Mouse (Mus musculus) forebrain, embryonic 16.5 days (tissue): ENCODE data around the gene Eipr1. TPM values are rescaled to one million over a fixed set of nuclear protein-coding genes. Genes with fewer than 3 reads are reported as not detected.

Experiments
- ATAC-seq: fragments of 200-750 bp; cut with Nextera tagmentation; 2 replicates; pipeline ENCODE4 v1.8.0; 2017; ENCODE audit warnings: mild to moderate bottlenecking, moderate library complexity
- H3K27ac ChIP-seq: fragments of 300-500 bp; sonication (generic); 2 replicates; pipeline ENCODE4 v1.5.1; 2014; ENCODE audit warnings: low read length, control low read depth
- H3K27me3 ChIP-seq: fragments of 300-500 bp; sonication (generic); replicated peaks from 2 replicates; pipeline ENCODE4 v1.6.1; 2014; ENCODE audit warnings: low read length; ENCODE audit not compliant: control insufficient read depth, insufficient read depth
- H3K36me3 ChIP-seq: fragments of 300-500 bp; sonication (generic); 2 replicates; pipeline ENCODE4 v1.6.1; 2014; ENCODE audit not compliant: control insufficient read depth, insufficient read depth
- H3K4me1 ChIP-seq: fragments of 300-500 bp; sonication (generic); replicated peaks from 2 replicates; pipeline ENCODE4 v1.6.1; 2014; ENCODE audit warnings: low read length; ENCODE audit not compliant: control insufficient read depth, insufficient read depth
- H3K4me2 ChIP-seq: fragments of 300-500 bp; sonication (generic); 2 replicates; pipeline ENCODE4 v1.6.1; 2014; ENCODE audit warnings: mild to moderate bottlenecking, low read length, control low read depth
- H3K4me3 ChIP-seq: fragments of 300-500 bp; sonication (generic); replicated peaks from 2 replicates; pipeline ENCODE4 v1.5.1; 2014; ENCODE audit warnings: mild to moderate bottlenecking, low read length, control low read depth
- H3K9ac ChIP-seq: fragments of 300-500 bp; sonication (generic); replicated peaks from 2 replicates; pipeline ENCODE4 v1.6.1; 2014; ENCODE audit warnings: low read depth, low read length, control low read depth
- H3K9me3 ChIP-seq: fragments of 300-500 bp; sonication (generic); 2 replicates; pipeline ENCODE4 v1.6.1; 2016; ENCODE audit warnings: low read length; ENCODE audit not compliant: control insufficient read depth
- WGBS: fragments of 180-500 bp; shearing (Covaris S2); extraction: QIAGEN DNeasy Blood & Tissue Kit; methylation state at CpG from one replicate; pipeline ENCODE4 v1.1.7; 2014; 5-methylcytosine and 5-hydroxymethylcytosine counted together
- polyA plus RNA-seq: library from polyadenylated mRNA; unstranded; fragments of >200 nt; fragmentation: Nextera tagmentation; extraction: Ambion mirVana; gene quantifications from 2 replicates; pipeline ENCODE4 v1.2.1, GENCODE M21; 2015

Gene Eipr1
- polyA plus RNA-seq, 1 experiment from 2014 or later: 79.3 TPM

- Histone ChIP-seq H3K9me3 (no peaks in the 10 kb centered on the region), H3K4me2 (no peak overlapping the region), H3K36me3 (no peaks in the 10 kb centered on the region), H3K4me1 (no peaks in the 10 kb centered on the region), H3K4me3 (no peak overlapping the region), H3K27ac (no peak overlapping the region), H3K27me3 (no peaks in the 10 kb centered on the region), H3K9ac (no peak overlapping the region)
- 87% methylated on average over 3 of the region's 3 CpGs for WGBS
- no peak for ATAC-seq
Measured at GRCm38 (mm10) chr12:28830471-28830870, 78.9 kb downstream of the Eipr1 start.

GRCm38 (mm10) chr12:28831066-28831733 lies 79.6 kb downstream of the Eipr1 start:
- no peaks in the 10 kb centered on the region for H3K9me3 ChIP-seq
- H3K4me3 ChIP-seq: no peak overlapping the region
- H3K27ac ChIP-seq: no peak overlapping the region
- H3K9ac ChIP-seq: no peak overlapping the region
- H3K4me1 ChIP-seq: no peaks in the 10 kb centered on the region
- H3K4me2 ChIP-seq: no peak overlapping the region
- no peak for ATAC-seq
- H3K36me3 ChIP-seq: no peaks in the 10 kb centered on the region
- WGBS: 50% methylated on average over 7 of the region's 7 CpGs
- no peaks in the 10 kb centered on the region for H3K27me3 ChIP-seq

- Histone ChIP-seq H3K4me1 (no peaks in the 10 kb centered on the region), H3K36me3 (no peaks in the 10 kb centered on the region), H3K9ac (no peak overlapping the region), H3K4me2 (no peak overlapping the region), H3K9me3 (no peaks in the 10 kb centered on the region), H3K27ac (no peak overlapping the region), H3K27me3 (no peaks in the 10 kb centered on the region), H3K4me3 (no peak overlapping the region)
- WGBS: 88% methylated on average over 6 of the region's 6 CpGs
- ATAC-seq: no peak
Measured at GRCm38 (mm10) chr12:28834266-28834665, 82.7 kb downstream of the Eipr1 start.

- H3K4me3 ChIP-seq: no peak overlapping the region
- ATAC-seq: no peak
- no peak overlapping the region for H3K9ac ChIP-seq
- H3K4me2 ChIP-seq: no peak overlapping the region
- H3K9me3 ChIP-seq: no peaks in the 10 kb centered on the region
- no peaks in the 10 kb centered on the region for H3K4me1 ChIP-seq
- H3K27me3 ChIP-seq: no peaks in the 10 kb centered on the region
- H3K36me3 ChIP-seq: no peaks in the 10 kb centered on the region
- 91% methylated on average over 3 of the region's 3 CpGs for WGBS
- no peak overlapping the region for H3K27ac ChIP-seq
Measured at GRCm38 (mm10) chr12:28835683-28836082, 84.1 kb downstream of the Eipr1 start.

GRCm38 (mm10) chr12:28838268-28838667 lies 86.7 kb downstream of the Eipr1 start:
- no peak overlapping the region for H3K9ac ChIP-seq
- no peak overlapping the region for H3K27ac ChIP-seq
- no peaks in the 10 kb centered on the region for H3K27me3 ChIP-seq
- no peaks in the 10 kb centered on the region for H3K36me3 ChIP-seq
- H3K9me3 ChIP-seq: no peaks in the 10 kb centered on the region
- H3K4me1 ChIP-seq: no peaks in the 10 kb centered on the region
- WGBS: 83% methylated on average over 4 of the region's 4 CpGs
- no peak overlapping the region for H3K4me2 ChIP-seq
- no peak for ATAC-seq
- H3K4me3 ChIP-seq: no peak overlapping the region

GRCm38 (mm10) chr12:28838971-28839370 lies 87.4 kb downstream of the Eipr1 start:
- Histone ChIP-seq H3K27ac (no peak overlapping the region), H3K9me3 (no peaks in the 10 kb centered on the region), H3K4me2 (no peak overlapping the region), H3K27me3 (no peaks in the 10 kb centered on the region), H3K4me1 (no peaks in the 10 kb centered on the region), H3K36me3 (no peaks in the 10 kb centered on the region), H3K9ac (no peak overlapping the region), H3K4me3 (no peak overlapping the region)
- ATAC-seq: no peak
- WGBS: 75% methylated on average over 7 of the region's 7 CpGs

GRCm38 (mm10) chr12:28841179-28841698 lies 89.6 kb downstream of the Eipr1 start:
- ATAC-seq: no peak
- Histone ChIP-seq H3K36me3 (no peaks in the 10 kb centered on the region), H3K9me3 (no peaks in the 10 kb centered on the region), H3K9ac (no peak overlapping the region), H3K4me2 (no peak overlapping the region), H3K27ac (no peak overlapping the region), H3K4me3 (no peak overlapping the region), H3K27me3 (no peaks in the 10 kb centered on the region), H3K4me1 (no peaks in the 10 kb centered on the region)
- 79% methylated on average over 5 of the region's 5 CpGs for WGBS

GRCm38 (mm10) chr12:28845811-28846210 lies 94.2 kb downstream of the Eipr1 start:
- no peak overlapping the region for H3K4me2 ChIP-seq
- no peaks in the 10 kb centered on the region for H3K36me3 ChIP-seq
- WGBS: 95% methylated on average over 8 of the region's 8 CpGs
- H3K4me3 ChIP-seq: no peak overlapping the region
- no peaks in the 10 kb centered on the region for H3K27me3 ChIP-seq
- H3K9ac ChIP-seq: no peak overlapping the region
- H3K9me3 ChIP-seq: no peaks in the 10 kb centered on the region
- H3K4me1 ChIP-seq: peaks cover 9% of the 10 kb centered on the region
- no peak for ATAC-seq
- no peak overlapping the region for H3K27ac ChIP-seq

GRCm38 (mm10) chr12:28847401-28847800 lies 95.8 kb downstream of the Eipr1 start:
- Histone ChIP-seq H3K4me2 (no peak overlapping the region), H3K9ac (no peak overlapping the region), H3K36me3 (no peaks in the 10 kb centered on the region), H3K4me3 (no peak overlapping the region), H3K4me1 (peaks cover 9% of the 10 kb centered on the region), H3K27me3 (no peaks in the 10 kb centered on the region), H3K27ac (no peak overlapping the region), H3K9me3 (no peaks in the 10 kb centered on the region)
- no peak for ATAC-seq
- WGBS: 85% methylated on average over 6 of the region's 6 CpGs
